Mouse (Mus musculus) neutrophil, adult 83 days (primary cell): ENCODE results near the gene Vstm2l. TPM values are rescaled to one million over a fixed set of nuclear protein-coding genes. Genes with fewer than 3 reads are reported as not detected.

Source experiments
- total RNA-seq, 2 experiments: library from RNA; stranded (reverse); gene quantifications; one replicate each; pipeline ENCODE4 v1.2.4; 2023

Gene Vstm2l
- total RNA-seq: not detected

DNA sequence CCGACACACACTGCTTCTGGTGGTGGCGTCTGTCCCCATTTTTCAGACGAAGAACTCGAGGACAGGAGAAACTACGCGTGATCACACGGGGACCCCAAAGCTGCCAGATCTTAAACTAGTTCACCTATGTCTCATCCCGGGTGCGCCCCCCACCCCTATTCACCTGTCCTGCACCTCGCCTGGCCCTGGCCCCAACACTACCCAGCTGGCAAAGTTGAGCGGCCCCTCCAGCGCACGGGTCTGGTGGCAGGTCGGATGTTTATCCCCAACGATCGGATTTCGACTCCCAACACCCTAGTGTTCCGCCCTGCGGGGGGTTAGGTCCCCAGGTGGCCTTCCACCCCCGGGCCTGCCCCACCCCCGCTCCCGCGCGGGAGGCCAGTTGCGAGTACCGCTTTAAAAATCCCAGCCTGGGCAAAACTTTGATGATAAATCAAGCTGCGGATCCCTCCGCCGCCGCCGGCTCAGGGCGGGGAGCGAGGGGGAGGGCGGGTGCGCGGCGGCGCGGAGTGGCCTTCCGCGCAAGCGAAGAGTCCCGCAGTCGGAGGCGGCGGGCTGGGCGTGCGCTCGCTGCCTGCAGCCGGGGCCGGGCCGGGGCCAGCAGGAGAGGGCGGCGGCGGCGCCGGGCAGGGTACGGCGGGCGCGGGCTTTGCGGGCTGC, at the start of gene Vstm2l:
TSS of gene Vstm2l (plus strand) at position 549 of the 660 bp plus-strand sequence.

Other genes starting within 250 kb of the Vstm2l start
- gene Ctnnbl1, start 177.3 kb upstream of the Vstm2l start, total RNA-seq: 10 to 100 TPM; 20.0 to 22.6 TPM
- gene Tti1, start 113.8 kb downstream of the Vstm2l start, total RNA-seq: 10 to 100 TPM; 22.1 to 22.7 TPM
- gene Rprd1b, start 113.8 kb downstream of the Vstm2l start, total RNA-seq: 10 to 100 TPM; 21.6 to 27.1 TPM
- 10 to 100 TPM in 1 of 2 experiments, 1 to 10 TPM in 1; 9.9 to 13.9 TPM for gene Tgm2, start 231.8 kb downstream of the Vstm2l start, total RNA-seq